Mouse (Mus musculus): ENCODE measurements around the gene Ccdc57.
"Not testable (repeated sequence)": the region's sequence is repeated elsewhere in the genome, so short reads cannot be mapped to it uniquely, and the experiment has no call there.

The Ccdc57 gene

GRCm38 (mm10) chr11:120784064-120784791 is 148.4 kb downstream of the Ccdc57 start, which contains the start of the genes Rfng and Gps1:
Rfng (minus strand) TSS chr11:120784207.
Gps1 (plus strand) TSS chr11:120784272.
- DNase-seq (ENCODE audit: low spot score) = peak; percentile 68

- no peak for DNase-seq (ENCODE audit: low spot score)
Observed at GRCm38 (mm10) chr11:120783426-120784063, 149.1 kb downstream of the Ccdc57 start.

- not testable (repeated sequence) for DNase-seq (ENCODE audit: low spot score)
Observed at GRCm38 (mm10) chr11:120781361-120781760, 151.3 kb downstream of the Ccdc57 start.

- no peak for DNase-seq (ENCODE audit: low spot score)
Observed at GRCm38 (mm10) chr11:120779876-120780275, 152.8 kb downstream of the Ccdc57 start.

- no peak for DNase-seq (ENCODE audit: low spot score)
Observed at GRCm38 (mm10) chr11:120777123-120777522, 155.5 kb downstream of the Ccdc57 start.

All from ovary, adult 18-20 months (tissue).